Mouse (Mus musculus): ENCODE measurements at regions not wholly inside any gene's neighbourhood (a gene's known extent, or its start where the extent isn't known, plus 50 kb on each side); places are given as distances from the start of the nearest gene placed in this dataset.

- no peak for DNase-seq (ENCODE audit: low read depth)
These were observed 59.9 kb downstream of the S1pr1 start for GRCm38 (mm10) chr3:115655020-115655419.

- no peak for DNase-seq (ENCODE audit: low read depth)
These were observed 62.6 kb downstream of the S1pr1 start for GRCm38 (mm10) chr3:115652236-115652635.

GRCm38 (mm10) chr3:115649338-115650117 lies 65.3 kb downstream of the S1pr1 start:
- DNase-seq (ENCODE audit: low read depth) = no peak

- DNase-seq (ENCODE audit: low read depth) = no peak
These were observed 67.9 kb downstream of the S1pr1 start for GRCm38 (mm10) chr3:115646993-115647392.

GRCm38 (mm10) chr3:115644307-115644706 lies 70.6 kb downstream of the S1pr1 start:
- DNase-seq (ENCODE audit: low read depth) = no peak

- DNase-seq (ENCODE audit: low read depth) = peak; percentile 84
These were observed 72.0 kb downstream of the S1pr1 start for GRCm38 (mm10) chr3:115642846-115643260.

GRCm38 (mm10) chr3:115642001-115642845 lies 72.6 kb downstream of the S1pr1 start:
- peak; percentile 74 for DNase-seq (ENCODE audit: low read depth)

GRCm38 (mm10) chr3:115641411-115641810 lies 73.5 kb downstream of the S1pr1 start:
- peak; percentile 42 for DNase-seq (ENCODE audit: low read depth)

GRCm38 (mm10) chr3:115635487-115635886 lies 79.4 kb downstream of the S1pr1 start:
- no peak for DNase-seq (ENCODE audit: low read depth)

- DNase-seq (ENCODE audit: low read depth) = no peak
These were observed 79.8 kb downstream of the S1pr1 start for GRCm38 (mm10) chr3:115635081-115635480.

GRCm38 (mm10) chr3:115632417-115632743 lies 82.5 kb downstream of the S1pr1 start:
- no peak for DNase-seq (ENCODE audit: low read depth)

- DNase-seq (ENCODE audit: low read depth) = no peak
These were observed 83.1 kb downstream of the S1pr1 start for GRCm38 (mm10) chr3:115631573-115632416.

GRCm38 (mm10) chr3:115622920-115623319 lies 92.0 kb downstream of the S1pr1 start:
- DNase-seq (ENCODE audit: low read depth) = no peak

- no peak for DNase-seq (ENCODE audit: low read depth)
These were observed 92.6 kb downstream of the S1pr1 start for GRCm38 (mm10) chr3:115622300-115622699.

- no peak for DNase-seq (ENCODE audit: low read depth)
These were observed 94.9 kb downstream of the S1pr1 start for GRCm38 (mm10) chr3:115619970-115620369.

- peak; percentile 39 for DNase-seq (ENCODE audit: low read depth)
These were observed 98.8 kb downstream of the S1pr1 start for GRCm38 (mm10) chr3:115615994-115616598.

GRCm38 (mm10) chr3:115612859-115613258 lies 102.0 kb downstream of the S1pr1 start:
- no peak for DNase-seq (ENCODE audit: low read depth)

GRCm38 (mm10) chr3:115608087-115608486 lies 106.8 kb downstream of the S1pr1 start:
- DNase-seq (ENCODE audit: low read depth) = no peak

GRCm38 (mm10) chr3:115604734-115605279 lies 110.1 kb downstream of the S1pr1 start:
- no peak for DNase-seq (ENCODE audit: low read depth)

GRCm38 (mm10) chr3:115604267-115604666 lies 110.6 kb downstream of the S1pr1 start:
- DNase-seq (ENCODE audit: low read depth) = no peak

- DNase-seq (ENCODE audit: low read depth) = no peak
These were observed 111.1 kb downstream of the S1pr1 start for GRCm38 (mm10) chr3:115603803-115604202.

- DNase-seq (ENCODE audit: low read depth) = no peak
These were observed 115.6 kb downstream of the S1pr1 start for GRCm38 (mm10) chr3:115599281-115599680.
